Mouse (Mus musculus): ENCODE measurements at regions not wholly inside any gene's neighbourhood (a gene's known extent, or its start where the extent isn't known, plus 50 kb on each side); places are given as distances from the start of the nearest gene placed in this dataset.

- no peak for DNase-seq (ENCODE audit: low read depth, low spot score)
Measured at GRCm38 (mm10) chr8:89341686-89342085, 297.7 kb upstream of the Sall1 start.

- DNase-seq (ENCODE audit: low read depth, low spot score), result no peak
Measured at GRCm38 (mm10) chr8:89335416-89335815, 291.5 kb upstream of the Sall1 start.

GRCm38 (mm10) chr8:89325751-89326351 is 281.9 kb upstream of the Sall1 start:
- DNase-seq (ENCODE audit: low read depth, low spot score), result no peak

- DNase-seq (ENCODE audit: low read depth, low spot score), result no peak
Measured at GRCm38 (mm10) chr8:89325248-89325645, 281.3 kb upstream of the Sall1 start.

GRCm38 (mm10) chr8:89324462-89325247 is 280.7 kb upstream of the Sall1 start:
- DNase-seq (ENCODE audit: low read depth, low spot score), result no peak

GRCm38 (mm10) chr8:89317514-89318289 is 273.7 kb upstream of the Sall1 start:
- DNase-seq (ENCODE audit: low read depth, low spot score), result no peak

- no peak for DNase-seq (ENCODE audit: low read depth, low spot score)
Measured at GRCm38 (mm10) chr8:89316566-89317175, 272.7 kb upstream of the Sall1 start.

- no peak for DNase-seq (ENCODE audit: low read depth, low spot score)
Measured at GRCm38 (mm10) chr8:89314907-89315306, 270.9 kb upstream of the Sall1 start.

GRCm38 (mm10) chr8:89310696-89311214 is 266.8 kb upstream of the Sall1 start:
- DNase-seq (ENCODE audit: low read depth, low spot score), result no peak

- no peak for DNase-seq (ENCODE audit: low read depth, low spot score)
Measured at GRCm38 (mm10) chr8:89309591-89309990, 265.6 kb upstream of the Sall1 start.

- no peak for DNase-seq (ENCODE audit: low read depth, low spot score)
Measured at GRCm38 (mm10) chr8:89308950-89309349, 265.0 kb upstream of the Sall1 start.

GRCm38 (mm10) chr8:89308532-89308931 is 264.6 kb upstream of the Sall1 start:
- no peak for DNase-seq (ENCODE audit: low read depth, low spot score)

- DNase-seq (ENCODE audit: low read depth, low spot score), result no peak
Measured at GRCm38 (mm10) chr8:89307601-89308000, 263.6 kb upstream of the Sall1 start.

- no peak for DNase-seq (ENCODE audit: low read depth, low spot score)
Measured at GRCm38 (mm10) chr8:89307085-89307484, 263.1 kb upstream of the Sall1 start.

GRCm38 (mm10) chr8:89304116-89304515 is 260.2 kb upstream of the Sall1 start:
- no peak for DNase-seq (ENCODE audit: low read depth, low spot score)

- no peak for DNase-seq (ENCODE audit: low read depth, low spot score)
Measured at GRCm38 (mm10) chr8:89303326-89303725, 259.4 kb upstream of the Sall1 start.

- DNase-seq (ENCODE audit: low read depth, low spot score), result no peak
Measured at GRCm38 (mm10) chr8:89299637-89300036, 255.7 kb upstream of the Sall1 start.

GRCm38 (mm10) chr8:89295686-89296085 is 251.7 kb upstream of the Sall1 start:
- no peak for DNase-seq (ENCODE audit: low read depth, low spot score)

GRCm38 (mm10) chr8:89289017-89289416 is 245.1 kb upstream of the Sall1 start:
- no peak for DNase-seq (ENCODE audit: low read depth, low spot score)

- DNase-seq (ENCODE audit: low read depth, low spot score), result no peak
Measured at GRCm38 (mm10) chr8:89284871-89285564, 241.1 kb upstream of the Sall1 start.

Measured in skeletal muscle tissue, adult 2 months (tissue).